Mouse (Mus musculus) olfactory bulb, adult 2 months (tissue): ENCODE results near the gene Kalrn.

Experiments
- CTCF ChIP-seq: fragments of 200-500 bp; IDR thresholded peaks from 2 replicates; pipeline ENCODE4 v1.5.1; 2012; ENCODE audit warnings: low read depth, mild to moderate bottlenecking, low read length, moderate library complexity; ENCODE audit not compliant: insufficient read depth
- POLR2A ChIP-seq: fragments of 200-500 bp; IDR thresholded peaks from 2 replicates; pipeline ENCODE4 v1.6.1; 2012; ENCODE audit warnings: mild to moderate bottlenecking, low read depth, low read length, moderate library complexity; ENCODE audit not compliant: insufficient read depth

GRCm38 (mm10) chr16:33935407-33935785 lies 637.9 kb downstream of the Kalrn start:
- no peak for TF ChIP-seq POLR2A
- TF ChIP-seq CTCF: no peak
